Mouse (Mus musculus): ENCODE measurements around the gene Ripor1.
A peak's percentile ranks its signal among the peaks of the same experiment; 100 is the strongest.

The Ripor1 gene

DNA sequence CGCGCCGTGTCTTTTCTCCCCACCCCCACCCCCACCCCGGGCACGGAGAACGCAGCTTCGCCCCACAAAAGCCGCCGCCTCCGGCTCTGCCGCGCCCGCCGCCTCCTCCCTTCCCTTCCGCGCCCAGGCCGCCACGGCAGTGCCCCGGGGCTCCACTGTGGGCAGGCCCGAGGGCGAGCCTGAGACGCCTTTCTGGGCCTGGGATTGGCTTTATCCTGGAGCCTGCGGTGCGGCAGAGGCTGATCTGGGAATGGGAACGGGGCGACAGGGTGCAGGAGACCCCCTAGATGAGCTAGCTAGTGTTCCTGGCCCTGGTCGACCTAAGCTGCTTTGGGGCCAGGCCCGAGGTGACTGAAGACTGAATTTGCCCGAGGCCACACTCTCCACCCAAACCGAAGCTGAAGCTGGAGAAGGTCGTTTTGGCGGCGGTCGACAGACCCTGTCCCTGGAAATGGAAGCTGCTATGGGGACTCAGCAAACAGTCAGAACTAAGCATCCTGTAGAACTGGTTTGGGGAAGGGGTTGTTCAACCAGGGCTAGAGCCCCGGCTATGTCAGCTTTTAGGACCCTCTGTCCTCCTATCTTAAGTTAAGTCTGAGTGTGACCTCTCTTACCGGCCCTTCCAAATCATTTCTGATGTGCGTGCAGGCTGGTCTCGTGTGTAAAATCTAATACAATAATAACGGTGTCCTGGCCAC, 585 bp downstream of the Ripor1 start:
- ATAC-seq (ENCODE audit: insufficient number of reproducible peaks, low FRiP score, low TSS enrichment), result peak; percentile 13; the same call in 1 of the 2 replicates

- ATAC-seq (ENCODE audit: insufficient number of reproducible peaks, low FRiP score, low TSS enrichment), result peak; percentile 36
Measured at GRCm38 (mm10) chr8:105606189-105607023, 1.4 kb downstream of the Ripor1 start.

GRCm38 (mm10) chr8:105607062-105607461, 2.0 kb downstream of the Ripor1 start:
- no peak for ATAC-seq (ENCODE audit: insufficient number of reproducible peaks, low FRiP score, low TSS enrichment)

GRCm38 (mm10) chr8:105607684-105608083, 2.6 kb downstream of the Ripor1 start:
- ATAC-seq (ENCODE audit: insufficient number of reproducible peaks, low FRiP score, low TSS enrichment), result no peak

- ATAC-seq (ENCODE audit: insufficient number of reproducible peaks, low FRiP score, low TSS enrichment), result no peak
Measured at GRCm38 (mm10) chr8:105609355-105609754, 4.3 kb downstream of the Ripor1 start.

GRCm38 (mm10) chr8:105609771-105610170, 4.7 kb downstream of the Ripor1 start:
- no peak for ATAC-seq (ENCODE audit: insufficient number of reproducible peaks, low FRiP score, low TSS enrichment)

DNA sequence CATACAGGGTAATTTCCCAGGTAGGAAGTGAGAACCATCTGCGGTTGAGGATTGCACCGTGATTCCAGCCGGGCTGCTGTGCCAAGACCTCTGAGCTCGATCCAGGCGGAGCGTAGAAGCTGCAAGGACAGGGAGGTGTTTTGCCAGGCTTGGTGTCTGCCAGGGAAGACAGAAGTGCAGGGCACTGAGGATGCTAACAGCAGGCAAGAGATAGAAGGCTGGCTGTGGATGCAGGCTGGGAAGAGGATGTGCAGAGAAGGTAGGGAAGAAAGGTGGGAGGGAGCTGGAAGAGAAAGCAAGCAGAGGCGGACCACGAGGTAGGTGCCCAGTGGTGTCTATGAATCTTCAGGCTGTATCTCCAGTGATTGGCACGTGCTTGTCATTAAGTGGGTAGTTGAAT, 6.8 kb downstream of the Ripor1 start:
- no peak for ATAC-seq (ENCODE audit: insufficient number of reproducible peaks, low FRiP score, low TSS enrichment)

DNA sequence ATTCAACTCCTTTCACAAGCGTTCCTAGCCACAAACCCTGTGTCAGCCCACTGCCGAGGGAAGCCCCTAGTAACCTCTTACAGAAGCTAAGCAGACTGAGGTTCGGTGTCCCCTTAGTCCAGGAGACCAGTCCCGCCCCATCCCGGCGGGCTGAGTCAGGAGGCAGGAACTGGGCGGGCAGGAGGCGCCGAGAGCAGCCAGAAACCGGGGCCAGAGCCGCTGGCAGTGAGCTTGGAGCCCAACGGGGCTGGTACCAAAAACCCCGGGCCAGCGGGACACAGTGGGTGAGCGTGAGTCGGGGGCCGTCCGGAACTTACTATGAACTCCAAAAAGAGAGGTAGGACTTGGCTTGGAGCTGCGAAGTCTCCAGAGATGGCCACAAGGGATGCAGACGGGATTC, 8.0 kb downstream of the Ripor1 start:
- ATAC-seq (ENCODE audit: insufficient number of reproducible peaks, low FRiP score, low TSS enrichment), result no peak

DNA sequence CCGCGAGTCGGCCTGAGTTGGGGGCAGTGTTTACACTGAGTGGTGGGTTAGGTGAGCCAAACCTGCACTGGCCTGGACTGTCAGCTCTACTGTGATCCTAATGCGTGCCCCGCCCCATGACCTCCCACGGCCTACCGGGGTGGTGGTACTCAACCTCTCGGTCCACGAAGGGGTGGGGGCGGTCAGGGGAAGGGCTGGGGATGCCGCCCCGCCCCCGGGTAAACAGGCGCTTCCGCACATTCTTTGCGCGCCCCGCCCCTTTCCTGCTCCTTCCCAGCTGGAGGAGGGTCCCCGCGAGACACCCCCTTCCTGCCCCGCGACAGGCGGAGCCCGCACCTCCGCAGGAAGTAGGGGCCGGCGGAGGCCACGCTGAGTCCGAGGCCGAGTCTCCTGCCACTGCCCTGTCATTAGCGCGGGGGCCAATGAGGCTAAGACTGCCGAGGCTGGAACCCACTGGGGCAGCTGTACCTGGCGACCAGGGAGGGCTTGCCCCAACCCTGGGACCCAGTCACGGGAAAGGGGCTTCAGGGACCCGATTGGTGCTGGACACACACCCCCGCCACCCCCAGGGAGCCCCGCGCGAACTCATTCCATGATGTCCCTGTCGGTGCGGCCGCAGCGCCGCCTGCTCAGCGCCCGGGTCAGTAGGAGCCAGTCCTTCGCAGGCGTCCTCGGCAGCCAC, 8.9 kb downstream of the Ripor1 start:
- no peak for ATAC-seq (ENCODE audit: insufficient number of reproducible peaks, low FRiP score, low TSS enrichment)

- no peak for ATAC-seq (ENCODE audit: insufficient number of reproducible peaks, low FRiP score, low TSS enrichment)
Measured at GRCm38 (mm10) chr8:105615942-105616341, 10.9 kb downstream of the Ripor1 start.

DNA sequence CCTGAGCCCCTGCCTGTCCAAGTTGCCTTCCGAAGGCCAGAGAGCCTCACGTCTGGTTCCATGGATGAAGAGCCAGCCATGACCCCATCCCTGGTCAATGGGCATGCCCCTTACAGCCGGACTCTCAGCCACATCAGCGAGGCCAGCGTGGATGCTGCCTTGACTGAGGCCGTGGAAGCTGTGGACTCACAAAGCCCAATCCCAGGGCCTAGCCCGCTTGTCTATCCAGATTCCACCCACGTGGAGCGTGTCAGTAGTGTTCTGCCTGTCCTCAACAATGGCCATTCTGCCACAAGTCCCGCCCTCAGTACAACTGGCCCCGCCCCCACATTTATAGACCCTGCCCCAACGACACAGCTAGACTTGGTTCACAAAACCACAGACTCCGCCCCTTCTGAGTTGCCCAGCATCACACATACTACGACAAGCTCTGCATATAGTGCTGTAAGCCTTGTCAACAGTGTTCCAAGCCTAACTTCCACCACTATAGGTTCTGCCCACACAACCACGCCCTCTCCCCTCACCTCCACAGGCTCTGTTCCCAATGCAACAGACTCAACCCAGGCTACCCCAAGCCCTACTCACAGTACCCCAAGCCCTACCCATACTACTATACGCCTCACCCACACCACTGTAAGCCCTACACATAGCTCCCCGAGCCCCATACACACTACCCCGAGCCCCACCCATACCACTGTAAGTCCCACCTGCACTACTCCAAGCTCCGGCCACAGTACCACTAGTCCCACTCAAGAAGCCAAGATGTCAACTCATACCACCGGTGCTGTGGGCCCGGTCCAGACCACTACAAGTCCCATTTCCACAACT, 12.6 kb downstream of the Ripor1 start:
- ATAC-seq (ENCODE audit: insufficient number of reproducible peaks, low FRiP score, low TSS enrichment), result no peak

DNA sequence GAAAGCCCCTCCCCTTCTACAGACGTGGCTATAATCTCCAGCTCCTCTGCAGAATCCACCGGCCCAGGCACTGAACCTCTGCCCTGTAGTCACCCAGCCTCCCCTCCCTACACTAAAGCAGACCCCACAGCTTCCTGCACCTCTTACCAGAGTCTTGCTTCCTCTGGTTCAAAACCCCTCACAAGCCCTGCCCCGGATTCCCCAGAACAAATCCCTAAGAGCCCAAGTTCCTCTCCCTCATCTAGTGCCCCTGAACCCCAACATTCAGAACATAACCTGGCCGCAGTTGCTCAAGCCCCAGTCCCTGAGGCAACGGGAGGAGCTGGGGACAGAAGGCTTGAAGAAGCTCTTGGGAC, 13.2 kb downstream of the Ripor1 start:
- ATAC-seq (ENCODE audit: insufficient number of reproducible peaks, low FRiP score, low TSS enrichment), result no peak

GRCm38 (mm10) chr8:105618892-105619591, 14.0 kb downstream of the Ripor1 start:
- ATAC-seq (ENCODE audit: insufficient number of reproducible peaks, low FRiP score, low TSS enrichment), result no peak

- ATAC-seq (ENCODE audit: insufficient number of reproducible peaks, low FRiP score, low TSS enrichment), result no peak
Measured at GRCm38 (mm10) chr8:105620211-105620610, 15.2 kb downstream of the Ripor1 start.

DNA sequence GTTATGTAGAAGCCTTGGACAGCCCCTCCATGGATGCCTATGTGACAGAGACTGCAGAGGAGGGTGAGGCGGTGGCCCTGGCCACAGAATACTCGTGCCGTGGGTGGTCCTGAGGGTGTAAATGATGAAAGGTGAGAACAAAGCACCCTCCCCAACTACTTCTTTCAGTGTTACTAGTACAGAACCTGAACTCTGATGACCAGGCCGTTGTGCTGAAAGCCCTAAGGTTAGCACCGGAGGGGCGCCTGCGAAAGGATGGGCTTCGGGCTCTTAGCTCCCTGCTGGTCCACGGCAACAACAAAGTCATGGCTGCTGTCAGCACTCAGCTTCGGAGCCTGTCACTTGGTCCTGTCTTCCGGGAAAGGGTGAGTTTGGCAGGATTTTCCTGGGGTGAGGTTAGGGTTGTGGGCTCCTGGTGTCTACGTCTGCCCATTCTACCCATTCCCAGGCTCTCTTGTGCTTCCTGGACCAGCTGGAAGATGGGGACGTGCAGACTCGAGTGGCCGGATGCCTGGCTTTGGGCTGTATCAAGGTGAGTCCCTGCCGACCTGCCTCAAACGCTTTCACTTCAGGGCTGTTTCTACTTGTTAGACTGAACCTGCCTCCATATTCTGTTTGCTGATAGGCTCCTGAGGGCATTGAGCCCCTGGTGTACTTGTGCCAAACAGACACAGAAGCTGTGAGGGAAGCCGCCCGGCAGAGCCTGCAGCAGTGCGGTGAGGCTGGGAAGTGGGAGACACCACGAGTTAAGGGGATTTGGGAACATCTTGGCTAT, 16.1 kb downstream of the Ripor1 start:
- no peak for ATAC-seq (ENCODE audit: insufficient number of reproducible peaks, low FRiP score, low TSS enrichment)

- no peak for ATAC-seq (ENCODE audit: insufficient number of reproducible peaks, low FRiP score, low TSS enrichment)
Measured at GRCm38 (mm10) chr8:105621841-105622240, 16.8 kb downstream of the Ripor1 start.

GRCm38 (mm10) chr8:105622421-105622920, 17.4 kb downstream of the Ripor1 start:
- ATAC-seq (ENCODE audit: insufficient number of reproducible peaks, low FRiP score, low TSS enrichment), result peak; percentile 85

GRCm38 (mm10) chr8:105623118-105623517, 18.1 kb downstream of the Ripor1 start:
- no peak for ATAC-seq (ENCODE audit: insufficient number of reproducible peaks, low FRiP score, low TSS enrichment)
